Mouse (Mus musculus): ENCODE measurements around the gene Zfp12. TPM values are rescaled to one million over a fixed set of nuclear protein-coding genes. Genes with fewer than 3 reads are reported as not detected.

Gene Zfp12
- polyA plus RNA-seq, 1 experiment from 2014 or later: 25.9 TPM

DNA sequence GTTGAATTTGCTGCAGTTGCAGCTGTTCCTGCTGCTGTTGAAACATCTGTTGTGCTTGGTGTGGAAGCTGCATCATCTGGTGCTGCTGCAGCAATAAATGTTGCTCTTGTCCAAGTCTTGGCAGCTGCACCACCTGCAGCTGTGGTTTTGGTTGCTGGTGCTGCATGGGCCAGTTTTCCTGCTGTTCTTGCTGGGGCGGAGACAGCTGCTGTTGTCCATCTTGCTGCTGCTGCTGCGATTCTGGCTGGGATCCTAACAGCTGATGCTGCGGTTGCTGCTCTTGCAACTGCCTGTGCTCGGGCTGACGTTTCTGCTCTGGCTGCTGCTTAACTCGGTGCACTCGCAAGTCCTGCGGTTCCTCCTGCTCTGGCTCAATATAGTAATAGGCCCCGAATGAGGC is 54.3 kb downstream of the Zfp12 start:
- WGBS: 68% methylated on average over 9 of the region's 9 CpGs
- peaks cover 5% of the 10 kb centered on the region; the same call in 1 of the 2 replicates for H3K4me1 ChIP-seq (ENCODE audit: control insufficient read depth, insufficient read depth, low read length)
- no peak overlapping the region for H3K9ac ChIP-seq (ENCODE audit: low read length)
- H3K9me3 ChIP-seq (ENCODE audit: control insufficient read depth, low read length): no peaks in the 10 kb centered on the region
- H3K27ac ChIP-seq (ENCODE audit: low read depth, low read length): no peak overlapping the region
- H3K27me3 ChIP-seq (ENCODE audit: control insufficient read depth, insufficient read depth, low read length): peaks cover 60% of the 10 kb centered on the region
- H3K4me2 ChIP-seq: no peak overlapping the region
- ATAC-seq (ENCODE audit: low FRiP score) (no peak), DNase-seq (ENCODE audit: low spot score, missing footprints) (no peak)
- H3K36me3 ChIP-seq (ENCODE audit: control insufficient read depth, insufficient read depth, low read length): no peaks in the 10 kb centered on the region
- no peak overlapping the region for H3K4me3 ChIP-seq (ENCODE audit: low read depth, low read length)

DNA sequence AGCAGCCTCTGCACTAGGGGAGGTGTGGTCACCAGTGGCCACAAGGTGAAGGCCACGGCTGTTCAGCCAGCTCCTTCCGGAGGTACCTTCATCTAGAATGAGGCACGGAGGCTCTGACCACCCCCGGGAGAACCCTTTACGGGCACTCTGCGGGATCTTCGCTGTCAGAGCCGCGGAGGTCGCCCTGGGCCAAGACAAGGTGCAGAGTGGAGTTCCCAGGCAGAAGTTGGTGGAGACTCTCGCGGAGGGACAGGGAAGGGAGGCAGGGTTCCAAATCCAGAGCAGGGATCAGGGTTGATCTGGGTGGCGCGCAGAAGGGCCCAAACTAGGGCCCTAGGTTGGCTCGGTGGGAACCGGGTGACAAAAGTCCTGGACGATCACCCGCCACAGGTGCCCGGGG is 57.9 kb downstream of the Zfp12 start:
- no peak overlapping the region for H3K9ac ChIP-seq (ENCODE audit: low read length)
- peaks cover 5% of the 10 kb centered on the region; the same call in 1 of the 2 replicates for H3K4me1 ChIP-seq (ENCODE audit: control insufficient read depth, insufficient read depth, low read length)
- H3K27ac ChIP-seq (ENCODE audit: low read depth, low read length): no peak overlapping the region
- ATAC-seq (ENCODE audit: low FRiP score) (0 out of 2 replicates have a peak, but pooled peaks have one; percentile 14), DNase-seq (ENCODE audit: low spot score, missing footprints) (no peak)
- H3K36me3 ChIP-seq (ENCODE audit: control insufficient read depth, insufficient read depth, low read length): no peaks in the 10 kb centered on the region
- H3K27me3 ChIP-seq (ENCODE audit: control insufficient read depth, insufficient read depth, low read length): peaks cover 51% of the 10 kb centered on the region
- H3K4me3 ChIP-seq (ENCODE audit: low read depth, low read length): peak overlapping the region; percentile 24
- no peaks in the 10 kb centered on the region for H3K9me3 ChIP-seq (ENCODE audit: control insufficient read depth, low read length)
- 2% methylated on average over 18 of the region's 19 CpGs for WGBS
- H3K4me2 ChIP-seq: peak overlapping the region; percentile 42

DNA sequence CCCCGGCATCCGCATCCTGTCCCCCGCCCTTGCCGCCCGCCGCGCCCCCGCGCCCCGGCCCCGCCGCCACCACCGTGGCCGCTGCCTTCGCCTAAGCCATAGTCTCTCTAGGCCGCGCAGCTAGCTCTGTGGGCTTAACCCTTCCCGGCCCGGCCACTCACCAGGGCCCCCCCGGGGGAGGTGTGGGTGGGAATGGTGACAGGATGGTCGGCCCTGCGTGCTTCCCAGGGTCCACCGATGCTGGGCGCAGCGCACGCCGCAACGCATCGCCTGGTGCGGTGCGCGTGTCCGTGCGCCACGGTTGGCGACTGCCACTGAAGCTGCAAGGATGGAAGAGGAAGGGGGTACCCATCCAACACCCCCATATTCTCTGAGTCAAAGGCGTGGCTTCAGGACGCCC is 58.4 kb downstream of the Zfp12 start, which contains the start of gene Zfp853:
Gene Zfp853, minus strand, starts transcription at position 220 of the 400 bp plus-strand sequence.
- peak; percentile 19; the same call in 1 of the 2 replicates for ATAC-seq (ENCODE audit: low FRiP score)
- Histone ChIP-seq H3K4me3 (ENCODE audit: low read depth, low read length) (peak within 1 kb of the TSS; percentile 24), H3K4me1 (ENCODE audit: control insufficient read depth, insufficient read depth, low read length) (peaks cover 3% of the 10 kb centered on the region; the same call in 1 of the 2 replicates), H3K9me3 (ENCODE audit: control insufficient read depth, low read length) (no peaks in the 10 kb centered on the region), H3K4me2 (peak within 1 kb of the TSS; percentile 42), H3K9ac (ENCODE audit: low read length) (0 out of 2 replicates have a peak within 1 kb of the TSS, but pooled peaks have one; percentile 4), H3K27ac (ENCODE audit: low read depth, low read length) (no peak within 1 kb of the TSS), H3K36me3 (ENCODE audit: control insufficient read depth, insufficient read depth, low read length) (no peaks in the 10 kb centered on the region), H3K27me3 (ENCODE audit: control insufficient read depth, insufficient read depth, low read length) (peaks cover 46% of the 10 kb centered on the region)
- 6% methylated on average over 24 of the region's 38 CpGs for WGBS
- DNase-seq (ENCODE audit: low spot score, missing footprints): peak; percentile 88

DNA sequence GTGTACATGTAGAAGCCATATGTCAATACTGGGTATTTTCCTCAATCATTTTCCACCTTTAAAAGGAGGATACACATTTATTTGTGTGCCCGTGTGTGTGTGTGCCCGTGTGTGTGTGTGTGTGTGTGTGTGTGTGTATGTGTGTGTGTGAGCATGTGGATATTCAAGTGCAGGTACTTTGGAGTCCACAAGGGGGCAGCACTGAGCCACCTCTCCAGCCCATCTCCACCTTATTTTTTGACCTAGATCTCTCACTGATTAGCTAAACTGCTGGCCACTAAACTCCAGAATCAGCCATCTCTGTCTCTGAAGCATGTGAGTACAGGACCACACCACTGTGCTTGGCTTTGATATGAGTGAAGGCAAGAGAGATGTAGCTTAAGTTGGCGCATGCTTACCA is 59.9 kb downstream of the Zfp12 start:
- peaks cover 4% of the 10 kb centered on the region; the same call in 1 of the 2 replicates for H3K36me3 ChIP-seq (ENCODE audit: control insufficient read depth, insufficient read depth, low read length)
- no peaks in the 10 kb centered on the region for H3K9me3 ChIP-seq (ENCODE audit: control insufficient read depth, low read length)
- H3K27me3 ChIP-seq (ENCODE audit: control insufficient read depth, insufficient read depth, low read length): peaks cover 31% of the 10 kb centered on the region
- ATAC-seq (ENCODE audit: low FRiP score) (no peak), DNase-seq (ENCODE audit: low spot score, missing footprints) (no peak)
- H3K4me2 ChIP-seq: no peak overlapping the region
- no peak overlapping the region for H3K4me3 ChIP-seq (ENCODE audit: low read depth, low read length)
- H3K27ac ChIP-seq (ENCODE audit: low read depth, low read length): no peak overlapping the region
- 94% methylated on average over 3 of the region's 3 CpGs for WGBS
- no peak overlapping the region for H3K9ac ChIP-seq (ENCODE audit: low read length)
- 0 out of 2 replicates have a peak, but pooled peaks cover 2% of the 10 kb centered on the region for H3K4me1 ChIP-seq (ENCODE audit: control insufficient read depth, insufficient read depth, low read length)

DNA sequence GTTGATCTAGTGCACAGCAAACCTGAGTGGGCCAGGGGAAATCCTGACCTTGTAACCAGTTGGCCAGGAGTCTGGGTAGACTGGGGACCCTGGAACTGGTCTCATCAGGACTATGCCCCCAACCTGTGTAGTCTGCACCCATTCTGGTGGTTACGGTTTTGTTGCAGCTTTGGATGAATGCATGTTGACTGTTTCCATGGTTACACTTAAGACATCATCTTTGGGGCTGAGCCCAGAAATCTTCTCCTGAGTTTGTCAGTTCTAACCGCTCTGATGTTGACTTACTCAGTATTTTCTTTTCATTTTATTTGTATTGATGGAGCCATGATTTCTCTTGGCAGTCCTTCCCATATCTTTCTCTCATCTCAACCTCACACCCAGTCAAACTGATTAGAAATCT is 60.4 kb downstream of the Zfp12 start:
- WGBS: 93% methylated on average over 2 of the region's 2 CpGs

DNA sequence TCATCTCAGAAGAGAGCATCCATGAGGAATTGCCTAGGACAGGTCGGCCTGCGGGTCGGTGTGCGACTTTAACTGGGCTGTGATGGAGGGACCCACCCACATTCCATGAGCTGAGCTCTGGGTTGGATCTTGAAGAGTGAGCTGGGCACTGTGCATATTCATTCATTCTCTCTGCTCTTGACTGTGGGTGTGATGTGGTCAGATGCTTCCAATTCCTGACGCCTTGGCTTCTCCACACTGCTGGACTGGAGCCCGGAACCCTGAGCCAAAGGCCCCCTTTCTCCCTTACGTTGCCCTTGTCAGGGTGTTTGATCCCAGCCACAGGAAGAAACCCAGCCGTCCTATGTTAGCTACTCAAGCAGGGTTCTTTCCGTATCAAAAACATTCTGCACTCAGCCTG is 63.0 kb downstream of the Zfp12 start:
- H3K4me2 ChIP-seq: no peak overlapping the region
- no peak overlapping the region for H3K9ac ChIP-seq (ENCODE audit: low read length)
- H3K36me3 ChIP-seq (ENCODE audit: control insufficient read depth, insufficient read depth, low read length): peaks cover 30% of the 10 kb centered on the region
- DNase-seq (ENCODE audit: low spot score, missing footprints) (no peak), ATAC-seq (ENCODE audit: low FRiP score) (no peak)
- H3K27ac ChIP-seq (ENCODE audit: low read depth, low read length): no peak overlapping the region
- H3K4me3 ChIP-seq (ENCODE audit: low read depth, low read length): no peak overlapping the region
- H3K4me1 ChIP-seq (ENCODE audit: control insufficient read depth, insufficient read depth, low read length): 0 out of 2 replicates have a peak, but pooled peaks cover 2% of the 10 kb centered on the region
- no peaks in the 10 kb centered on the region for H3K9me3 ChIP-seq (ENCODE audit: control insufficient read depth, low read length)
- H3K27me3 ChIP-seq (ENCODE audit: control insufficient read depth, insufficient read depth, low read length): peaks cover 17% of the 10 kb centered on the region
- WGBS: 96% methylated on average over 9 of the region's 9 CpGs

More for the DNA sequence above, 60.4 kb downstream of the Zfp12 start:
- Histone ChIP-seq H3K4me1 (ENCODE audit: control insufficient read depth, insufficient read depth, low read length) (0 out of 2 replicates have a peak, but pooled peaks cover 2% of the 10 kb centered on the region), H3K27ac (ENCODE audit: low read depth, low read length) (no peak overlapping the region), H3K9ac (ENCODE audit: low read length) (no peak overlapping the region), H3K4me3 (ENCODE audit: low read depth, low read length) (no peak overlapping the region), H3K9me3 (ENCODE audit: control insufficient read depth, low read length) (no peaks in the 10 kb centered on the region), H3K36me3 (ENCODE audit: control insufficient read depth, insufficient read depth, low read length) (peaks cover 9% of the 10 kb centered on the region; the same call in 1 of the 2 replicates), H3K27me3 (ENCODE audit: control insufficient read depth, insufficient read depth, low read length) (peaks cover 30% of the 10 kb centered on the region), H3K4me2 (no peak overlapping the region)
- no peak for DNase-seq (ENCODE audit: low spot score, missing footprints)
- ATAC-seq (ENCODE audit: low FRiP score): no peak

DNA sequence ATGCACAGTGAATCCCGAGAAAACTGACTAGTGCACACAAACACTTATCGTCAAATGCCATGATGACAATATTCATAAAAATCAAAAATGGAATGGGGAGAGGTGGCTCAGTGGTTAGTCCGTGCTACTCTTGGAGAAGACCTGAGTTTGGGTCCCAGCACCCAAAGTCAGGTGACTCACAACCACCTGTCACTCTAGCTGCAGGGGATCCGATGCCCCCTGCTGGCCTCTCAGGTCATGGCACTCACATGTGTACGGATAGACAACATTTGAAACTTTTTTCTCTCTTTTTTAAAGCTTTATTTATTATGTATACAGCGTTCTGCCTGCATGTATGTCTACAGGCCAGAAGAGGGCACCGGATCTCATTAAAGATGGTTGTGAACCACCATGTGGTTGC is 63.4 kb downstream of the Zfp12 start:
- no peak for ATAC-seq (ENCODE audit: low FRiP score)
- Histone ChIP-seq H3K9me3 (ENCODE audit: control insufficient read depth, low read length) (no peaks in the 10 kb centered on the region), H3K36me3 (ENCODE audit: control insufficient read depth, insufficient read depth, low read length) (peaks cover 31% of the 10 kb centered on the region), H3K27me3 (ENCODE audit: control insufficient read depth, insufficient read depth, low read length) (peaks cover 12% of the 10 kb centered on the region), H3K4me2 (no peak overlapping the region), H3K4me3 (ENCODE audit: low read depth, low read length) (no peak overlapping the region), H3K27ac (ENCODE audit: low read depth, low read length) (no peak overlapping the region), H3K9ac (ENCODE audit: low read length) (no peak overlapping the region), H3K4me1 (ENCODE audit: control insufficient read depth, insufficient read depth, low read length) (no peaks in the 10 kb centered on the region)
- DNase-seq (ENCODE audit: low spot score, missing footprints): peak; percentile 89
- WGBS: 95% methylated on average over 7 of the region's 7 CpGs

Other genes with a start within 250 kb of the Zfp12 start
- 29.2 and 29.4 TPM in 2 replicates for gene Rnf216, start 122.2 kb upstream of the Zfp12 start, polyA plus RNA-seq (2014; fragmentation: Nextera tagmentation; extraction: Ambion mirVana)
- not detected in 2 replicates for gene Olfr718-ps1, start 87.6 kb upstream of the Zfp12 start, polyA plus RNA-seq (2014; fragmentation: Nextera tagmentation; extraction: Ambion mirVana)
- gene Rbak, start 54.4 kb upstream of the Zfp12 start, polyA plus RNA-seq (2014; fragmentation: Nextera tagmentation; extraction: Ambion mirVana): 10.8 and 11.9 TPM in 2 replicates
- not detected in 2 replicates for gene Spdye4b, start 54.1 kb upstream of the Zfp12 start, polyA plus RNA-seq (2014; fragmentation: Nextera tagmentation; extraction: Ambion mirVana)
- gene Spdye4a, start 8.3 kb upstream of the Zfp12 start, polyA plus RNA-seq (2014; fragmentation: Nextera tagmentation; extraction: Ambion mirVana): not detected in 2 replicates
- 4.3 and 4.5 TPM in 2 replicates for gene Zfp316, start 34.9 kb downstream of the Zfp12 start, polyA plus RNA-seq (2014; fragmentation: Nextera tagmentation; extraction: Ambion mirVana)
- gene Zfp853, start 58.5 kb downstream of the Zfp12 start, polyA plus RNA-seq (2014; fragmentation: Nextera tagmentation; extraction: Ambion mirVana): 0.08 TPM in 1 of 2 replicates, not detected in the other
- gene E130309D02Rik, start 80.2 kb downstream of the Zfp12 start, polyA plus RNA-seq (2014; fragmentation: Nextera tagmentation; extraction: Ambion mirVana): 41.5 and 46.6 TPM in 2 replicates
- 68.1 and 73.7 TPM in 2 replicates for gene Zdhhc4, start 94.1 kb downstream of the Zfp12 start, polyA plus RNA-seq (2014; fragmentation: Nextera tagmentation; extraction: Ambion mirVana)
- gene Grid2ip, start 122.2 kb downstream of the Zfp12 start, polyA plus RNA-seq (2014; fragmentation: Nextera tagmentation; extraction: Ambion mirVana): 0.12 and 0.34 TPM in 2 replicates
- gene Kdelr2, start 168.7 kb downstream of the Zfp12 start, polyA plus RNA-seq (2014; fragmentation: Nextera tagmentation; extraction: Ambion mirVana): 187 and 190 TPM in 2 replicates
- gene Daglb, start 229.4 kb downstream of the Zfp12 start, polyA plus RNA-seq (2014; fragmentation: Nextera tagmentation; extraction: Ambion mirVana): 9.5 and 10.1 TPM in 2 replicates

Data from midbrain, embryonic 11.5 days (tissue).